Mouse (Mus musculus) E14TG2a.4 (cell line): ENCODE measurements at regions not wholly inside any gene's neighbourhood (a gene's known extent, or its start where the extent isn't known, plus 50 kb on each side); places are given as distances from the start of the nearest gene placed in this dataset.

Source experiments
- H3K27me3 ChIP-seq: 2 replicates; pipeline ENCODE4 v1.6.1; 2014; ENCODE audit warnings: low read length, control low read depth; ENCODE audit not compliant: insufficient read depth
- H3K36me3 ChIP-seq: 2 replicates; pipeline ENCODE4 v1.6.1; 2014; ENCODE audit warnings: low read length, control low read depth; ENCODE audit not compliant: insufficient read depth
- H3K4me1 ChIP-seq: replicated peaks from 2 replicates; pipeline ENCODE4 v1.6.1; 2014; ENCODE audit warnings: low read depth, low read length, control low read depth
- H3K4me3 ChIP-seq: replicated peaks from 2 replicates; pipeline ENCODE4 v1.5.1; 2014; ENCODE audit warnings: mild to moderate bottlenecking, low read length
- H3K9me3 ChIP-seq: 2 replicates; pipeline ENCODE4 v1.6.1; 2014; ENCODE audit warnings: low read length, control low read depth
- CTCF ChIP-seq: conservative IDR thresholded peaks from 2 replicates; pipeline ENCODE4 v1.5.1; 2014; ENCODE audit warnings: low read length
- NANOG ChIP-seq: IDR thresholded peaks from 2 replicates; pipeline ENCODE4 v1.6.1; 2014; ENCODE audit warnings: borderline replicate concordance, low read length, mixed read lengths
- POU5F1 ChIP-seq: IDR thresholded peaks from 2 replicates; pipeline ENCODE4 v1.6.1; 2014; ENCODE audit warnings: low read length, borderline replicate concordance

- H3K27me3 ChIP-seq, result no peaks in the 10 kb centered on the region
- H3K9me3 ChIP-seq, result peaks cover 3% of the 10 kb centered on the region; the same call in 1 of the 2 replicates
- no peaks in the 10 kb centered on the region for H3K4me1 ChIP-seq
- no peaks in the 10 kb centered on the region for H3K36me3 ChIP-seq
- no peak overlapping the region for H3K4me3 ChIP-seq
- TF ChIP-seq CTCF (no peak), NANOG (no peak), POU5F1 (no peak)
Observed at GRCm38 (mm10) chr13:63757061-63757460, 58.0 kb upstream of the Ercc6l2 start.

- H3K36me3 ChIP-seq, result no peaks in the 10 kb centered on the region
- no peaks in the 10 kb centered on the region for H3K9me3 ChIP-seq
- no peak overlapping the region for H3K4me3 ChIP-seq
- no peaks in the 10 kb centered on the region for H3K4me1 ChIP-seq
- no peaks in the 10 kb centered on the region for H3K27me3 ChIP-seq
- TF ChIP-seq CTCF (no peak), POU5F1 (no peak), NANOG (no peak)
Observed at GRCm38 (mm10) chr13:63761542-63761941, 53.5 kb upstream of the Ercc6l2 start.
